Mouse (Mus musculus) hindbrain, embryonic 11.5 days (tissue): ENCODE results near the gene Rad51d. TPM values are rescaled to one million over a fixed set of nuclear protein-coding genes. Genes with fewer than 3 reads are reported as not detected.

Experiments used
- ATAC-seq: fragments of 200-750 bp; cut with Nextera tagmentation; 2 replicates; pipeline ENCODE4 v1.8.0; 2017; ENCODE audit warnings: mild to moderate bottlenecking, moderate TSS enrichment, moderate library complexity; ENCODE audit not compliant: low FRiP score
- DNase-seq: peaks from one replicate; pipeline ENCODE4 v3.0.0-alpha.2; 2015; ENCODE audit warnings: low spot score
- H3K27ac ChIP-seq: fragments of 300-500 bp; sonication (generic); 2 replicates; pipeline ENCODE4 v1.5.1; 2014; ENCODE audit warnings: mild to moderate bottlenecking, low read depth, low read length
- H3K27me3 ChIP-seq: fragments of 300-500 bp; sonication (generic); 2 replicates; pipeline ENCODE4 v1.6.1; 2014; ENCODE audit warnings: mild to moderate bottlenecking, low read length, moderate library complexity, mixed read lengths; ENCODE audit not compliant: control insufficient read depth, insufficient read depth
- H3K36me3 ChIP-seq: fragments of 300-500 bp; sonication (generic); 2 replicates; pipeline ENCODE4 v1.6.1; 2014; ENCODE audit warnings: mild to moderate bottlenecking, low read length, moderate library complexity, mixed read lengths; ENCODE audit not compliant: control insufficient read depth, insufficient read depth
- H3K4me1 ChIP-seq: fragments of 300-500 bp; sonication (generic); replicated peaks from 2 replicates; pipeline ENCODE4 v1.6.1; 2014; ENCODE audit warnings: low read length, mixed read lengths; ENCODE audit not compliant: control insufficient read depth, insufficient read depth
- H3K4me2 ChIP-seq: fragments of 300-500 bp; sonication (generic); replicated peaks from 2 replicates; pipeline ENCODE4 v1.6.1; 2014; ENCODE audit warnings: mild to moderate bottlenecking, low read depth, low read length
- H3K4me3 ChIP-seq: fragments of 300-500 bp; sonication (generic); 2 replicates; pipeline ENCODE4 v1.5.1; 2014; ENCODE audit warnings: low read depth, low read length
- H3K9ac ChIP-seq: fragments of 300-500 bp; sonication (generic); 2 replicates; pipeline ENCODE4 v1.6.1; 2014; ENCODE audit warnings: low read depth, low read length
- H3K9me3 ChIP-seq: fragments of 300-500 bp; sonication (generic); 2 replicates; pipeline ENCODE4 v1.6.1; 2016; ENCODE audit warnings: low read length; ENCODE audit not compliant: control insufficient read depth
- WGBS: fragments of 180-500 bp; shearing (Covaris S2); extraction: QIAGEN DNeasy Blood & Tissue Kit; methylation state at CpG from one replicate; pipeline ENCODE4 v1.1.7; 2014; 5-methylcytosine and 5-hydroxymethylcytosine counted together
- polyA plus RNA-seq: library from polyadenylated mRNA; unstranded; fragments of >200 nt; fragmentation: Nextera tagmentation; extraction: Ambion mirVana; gene quantifications from 2 replicates; pipeline ENCODE4 v1.2.1, GENCODE M21; 2014

Rad51d gene
- polyA plus RNA-seq, 1 experiment from 2014 or later: 14.6 TPM

DNA sequence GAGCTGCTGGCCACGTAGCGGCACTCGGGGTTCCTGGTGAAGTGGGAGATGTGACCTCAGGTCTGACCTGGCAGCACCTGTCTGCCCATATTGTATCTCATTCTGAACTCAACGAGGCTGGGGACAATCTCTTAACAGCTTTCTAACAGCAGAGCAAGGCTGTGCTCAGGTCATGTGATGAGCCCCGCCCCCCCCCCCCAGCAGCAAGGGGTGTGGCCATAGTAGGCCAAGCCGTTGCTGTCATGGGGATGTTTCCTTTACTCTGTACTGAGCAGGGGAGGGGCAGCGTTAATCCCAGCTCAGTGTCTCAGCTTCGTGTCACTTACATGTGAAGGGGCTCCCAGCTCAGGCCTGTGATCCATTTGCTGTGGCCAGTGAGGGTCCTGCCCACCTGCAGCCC lies 14.5 kb upstream of the Rad51d start:
- no peak overlapping the region for H3K9ac ChIP-seq
- no peaks in the 10 kb centered on the region for H3K27me3 ChIP-seq
- no peak overlapping the region for H3K4me2 ChIP-seq
- 68% methylated on average over 8 of the region's 8 CpGs for WGBS
- DNase-seq: no peak
- peaks cover 3% of the 10 kb centered on the region; the same call in 1 of the 2 replicates for H3K4me1 ChIP-seq
- no peak for ATAC-seq
- H3K36me3 ChIP-seq: peaks cover 3% of the 10 kb centered on the region; the same call in 1 of the 2 replicates
- H3K4me3 ChIP-seq: no peak overlapping the region
- H3K27ac ChIP-seq: no peak overlapping the region
- no peaks in the 10 kb centered on the region for H3K9me3 ChIP-seq

DNA sequence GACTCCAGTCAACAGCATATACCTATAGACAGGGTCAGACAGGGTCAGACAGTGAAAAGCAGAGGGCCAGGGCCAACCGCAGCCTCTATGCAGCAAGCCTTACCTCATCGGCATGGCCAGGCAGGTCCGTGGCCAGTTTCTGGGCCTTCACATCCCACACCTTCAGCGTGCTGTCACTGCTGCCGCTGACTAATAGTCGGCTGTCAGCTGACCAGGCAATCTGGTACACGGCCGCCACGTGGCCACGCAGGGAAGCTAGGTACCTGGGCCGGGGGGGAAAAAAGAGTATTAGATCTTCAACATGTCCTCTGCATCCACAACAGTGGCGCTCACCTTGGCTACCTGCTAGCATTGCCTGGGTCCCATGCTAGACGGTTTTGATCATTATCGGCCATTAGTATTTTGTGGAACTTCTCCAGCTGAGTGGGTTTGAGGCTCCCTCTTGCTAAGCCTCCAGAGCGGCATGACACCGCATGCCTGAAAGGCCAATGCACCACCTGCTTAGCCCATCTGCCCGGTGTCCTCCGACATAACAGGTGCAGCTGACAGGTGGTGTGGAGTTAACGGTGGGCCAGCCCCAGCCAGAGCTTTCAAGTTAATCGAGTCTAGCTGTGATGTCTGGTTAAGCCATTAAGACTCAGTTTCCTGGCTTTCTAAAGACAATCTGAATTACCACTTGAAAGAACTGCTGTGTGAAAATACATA lies 11.3 kb upstream of the Rad51d start:
- Histone ChIP-seq H3K27me3 (no peaks in the 10 kb centered on the region), H3K36me3 (peaks cover 3% of the 10 kb centered on the region; the same call in 1 of the 2 replicates), H3K4me1 (no peaks in the 10 kb centered on the region), H3K9ac (no peak overlapping the region), H3K4me3 (no peak overlapping the region), H3K27ac (no peak overlapping the region), H3K4me2 (no peak overlapping the region), H3K9me3 (no peaks in the 10 kb centered on the region)
- DNase-seq (no peak), ATAC-seq (no peak)
- WGBS: 90% methylated on average over 20 of the region's 20 CpGs

DNA sequence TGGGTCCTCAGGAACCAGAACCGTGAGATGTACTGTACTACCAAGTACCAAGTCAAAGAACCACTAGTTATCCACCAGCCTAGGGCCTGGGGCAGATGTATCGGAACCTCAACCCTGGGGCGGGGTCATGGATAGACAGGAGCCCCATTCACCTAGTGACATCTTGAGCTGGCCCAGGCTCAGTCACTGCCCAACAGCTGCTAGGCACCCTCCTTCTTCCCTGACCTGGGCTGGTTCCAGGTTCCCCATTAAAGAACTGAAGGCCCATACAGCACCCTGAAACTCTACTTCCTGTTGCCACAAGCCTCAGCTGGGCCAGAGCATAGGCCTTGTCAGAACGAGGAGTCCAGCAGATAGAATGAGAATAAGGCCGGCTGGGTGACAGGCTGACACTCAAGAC lies 9.3 kb upstream of the Rad51d start:
- WGBS: 98% methylated on average over 5 of the region's 5 CpGs
- Histone ChIP-seq H3K27ac (no peak overlapping the region), H3K4me3 (no peak overlapping the region), H3K4me2 (no peak overlapping the region), H3K4me1 (no peaks in the 10 kb centered on the region), H3K36me3 (peaks cover 3% of the 10 kb centered on the region; the same call in 1 of the 2 replicates), H3K9ac (no peak overlapping the region), H3K9me3 (no peaks in the 10 kb centered on the region), H3K27me3 (no peaks in the 10 kb centered on the region)
- ATAC-seq (no peak), DNase-seq (no peak)

DNA sequence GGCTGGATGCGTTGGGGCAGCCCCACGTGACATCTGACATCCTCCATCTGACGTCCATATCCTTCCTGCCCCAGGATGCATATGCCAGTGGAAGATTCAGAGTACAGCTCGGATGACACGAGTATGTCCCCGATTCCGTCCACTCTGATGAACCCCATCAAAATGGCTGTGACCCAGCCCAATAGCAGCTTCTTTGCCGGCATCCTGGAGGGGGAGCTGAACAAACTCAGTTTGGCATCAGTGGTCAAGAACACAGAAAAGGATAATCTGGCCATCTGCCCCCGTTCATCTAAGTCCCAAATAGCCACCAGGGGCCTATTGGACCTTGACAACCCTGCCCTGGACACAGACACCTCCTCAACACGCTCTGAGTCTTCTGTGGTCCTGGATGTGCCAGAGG lies 7.1 kb upstream of the Rad51d start:
- H3K4me2 ChIP-seq: no peak overlapping the region
- H3K4me1 ChIP-seq: no peaks in the 10 kb centered on the region
- 0 out of 2 replicates have a peak, but pooled peaks cover 3% of the 10 kb centered on the region for H3K36me3 ChIP-seq
- 90% methylated on average over 10 of the region's 10 CpGs for WGBS
- no peak overlapping the region for H3K4me3 ChIP-seq
- H3K9ac ChIP-seq: no peak overlapping the region
- H3K27ac ChIP-seq: no peak overlapping the region
- H3K9me3 ChIP-seq: no peaks in the 10 kb centered on the region
- DNase-seq: no peak
- no peaks in the 10 kb centered on the region for H3K27me3 ChIP-seq
- no peak for ATAC-seq

DNA sequence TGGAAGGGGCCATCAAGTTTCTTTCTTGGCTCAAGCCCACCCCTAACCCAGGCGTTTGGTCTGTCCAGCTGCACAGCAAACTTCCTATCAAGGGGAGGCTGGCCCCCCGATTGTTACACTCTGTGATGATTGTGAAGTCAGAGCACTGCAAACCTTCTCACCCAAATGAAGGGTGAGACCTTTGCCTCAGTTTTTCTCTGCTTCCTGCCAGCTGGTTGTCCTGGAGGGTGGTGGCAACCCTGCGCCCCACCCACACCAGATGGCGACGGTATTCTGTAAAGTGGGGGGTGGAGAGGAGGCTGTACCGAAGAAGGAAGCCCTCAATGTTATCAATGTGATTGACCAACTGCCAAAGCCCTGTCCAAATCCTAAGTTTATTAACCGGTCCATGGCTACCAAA lies 1.5 kb upstream of the Rad51d start, which contains the start of gene Fndc8:
Fndc8 (plus strand) TSS at position 189 of the 400 bp plus-strand sequence.
- Histone ChIP-seq H3K4me2 (no peak within 1 kb of the TSS), H3K4me3 (no peak within 1 kb of the TSS), H3K9ac (no peak within 1 kb of the TSS), H3K4me1 (peaks cover 5% of the 10 kb centered on the region; the same call in 1 of the 2 replicates), H3K36me3 (no peaks in the 10 kb centered on the region), H3K27me3 (no peaks in the 10 kb centered on the region), H3K27ac (no peak within 1 kb of the TSS), H3K9me3 (no peaks in the 10 kb centered on the region)
- DNase-seq (no peak), ATAC-seq (no peak)
- 56% methylated on average over 7 of the region's 7 CpGs for WGBS

DNA sequence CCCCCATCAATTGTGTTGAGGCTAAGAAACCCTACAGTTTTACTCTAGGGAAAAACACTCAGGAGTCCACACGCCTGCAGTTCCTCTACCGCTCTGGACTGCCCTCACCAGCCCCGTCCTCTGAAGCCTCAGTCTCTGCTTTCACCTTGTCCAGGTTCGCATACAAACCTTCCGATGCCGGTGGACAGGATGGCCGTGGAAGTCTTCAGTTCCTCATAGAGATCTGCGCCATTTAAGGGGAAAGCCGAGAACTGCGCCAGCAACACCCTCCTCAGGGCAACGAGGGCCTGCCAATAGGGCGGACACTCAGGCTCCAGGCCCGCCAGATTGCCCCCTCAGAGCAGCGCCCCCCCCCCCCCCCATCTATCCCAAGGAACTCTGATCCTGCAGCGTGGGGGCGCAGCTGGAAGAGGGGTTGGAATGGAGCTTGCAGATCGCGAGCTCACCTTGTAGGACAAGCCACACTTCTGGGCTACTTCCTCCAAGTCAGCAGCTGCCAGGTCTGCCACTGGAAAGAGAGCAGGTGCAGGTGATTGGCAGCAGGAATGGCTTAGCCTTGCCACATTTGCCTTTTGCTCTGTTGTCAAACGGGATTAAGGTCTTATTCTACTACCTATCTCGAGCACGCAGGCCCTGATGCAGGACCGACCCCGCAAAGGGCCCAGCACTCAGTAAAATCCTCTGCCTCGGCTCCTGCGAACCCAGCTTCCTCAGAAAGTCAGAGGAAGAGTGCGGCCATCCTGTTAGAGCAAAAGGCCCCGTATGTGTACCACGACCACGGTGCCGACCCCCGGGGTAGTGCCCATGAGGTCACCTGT lies 681 bp downstream of the Rad51d start:
- H3K4me3 ChIP-seq: peak overlapping the region; percentile 70
- no peak overlapping the region for H3K27ac ChIP-seq
- H3K9me3 ChIP-seq: no peaks in the 10 kb centered on the region
- DNase-seq (peak; percentile 33), ATAC-seq (peak; percentile 47)
- no peaks in the 10 kb centered on the region for H3K36me3 ChIP-seq
- H3K4me2 ChIP-seq: peak overlapping the region; percentile 89
- peak overlapping the region; percentile 76 for H3K9ac ChIP-seq
- no peaks in the 10 kb centered on the region for H3K27me3 ChIP-seq
- 7% methylated on average over 31 of the region's 31 CpGs for WGBS
- peaks cover 5% of the 10 kb centered on the region; the same call in 1 of the 2 replicates for H3K4me1 ChIP-seq

DNA sequence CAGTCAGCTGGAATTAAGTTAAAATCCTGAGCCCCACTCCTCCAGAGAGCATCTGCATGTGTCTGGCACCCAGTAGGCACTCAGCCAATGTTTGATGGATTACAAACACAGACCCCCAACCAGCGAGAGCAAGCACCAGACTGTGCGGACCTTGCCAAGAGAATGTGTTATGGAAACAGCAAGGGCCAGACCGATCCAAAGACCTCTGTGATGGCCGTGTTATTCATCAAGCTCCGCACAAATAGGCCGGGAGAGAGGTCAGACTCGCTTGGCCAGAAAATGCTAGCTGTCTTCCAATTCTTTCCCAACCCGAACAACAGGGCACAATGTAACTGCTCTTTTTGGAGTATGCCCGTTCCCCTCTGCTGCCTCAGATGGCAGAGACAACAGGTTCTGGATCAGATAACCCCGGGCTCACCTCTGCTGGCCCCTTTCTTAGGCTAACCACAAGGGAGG lies 1.9 kb downstream of the Rad51d start:
- 53% methylated on average over 10 of the region's 10 CpGs for WGBS
- ATAC-seq (no peak), DNase-seq (no peak)
- no peaks in the 10 kb centered on the region for H3K36me3 ChIP-seq
- H3K4me1 ChIP-seq: peaks cover 5% of the 10 kb centered on the region; the same call in 1 of the 2 replicates
- H3K27ac ChIP-seq: no peak overlapping the region
- no peak overlapping the region for H3K4me3 ChIP-seq
- no peaks in the 10 kb centered on the region for H3K9me3 ChIP-seq
- H3K4me2 ChIP-seq: no peak overlapping the region
- no peak overlapping the region for H3K9ac ChIP-seq
- no peaks in the 10 kb centered on the region for H3K27me3 ChIP-seq

DNA sequence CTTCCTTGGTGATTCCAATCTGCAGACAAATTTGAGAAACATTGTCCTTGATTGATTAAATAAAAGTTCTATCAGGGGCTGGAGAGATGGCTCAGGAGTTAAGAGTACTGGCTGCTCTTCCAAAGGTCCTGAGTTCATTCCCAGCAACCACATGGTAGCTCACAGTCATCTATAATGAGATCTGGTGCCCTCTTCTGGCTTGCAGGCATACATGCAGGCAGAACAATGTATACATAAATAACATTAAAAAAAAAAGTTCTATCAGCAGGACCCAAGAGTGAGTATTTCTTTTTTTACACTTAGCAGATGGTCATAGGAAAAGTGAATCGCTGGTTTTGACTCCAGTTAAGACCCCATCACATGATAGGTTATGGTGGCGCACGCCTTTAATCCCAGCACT lies 3.9 kb downstream of the Rad51d start:
- Histone ChIP-seq H3K36me3 (no peaks in the 10 kb centered on the region), H3K4me2 (no peak overlapping the region), H3K4me1 (peaks cover 5% of the 10 kb centered on the region; the same call in 1 of the 2 replicates), H3K4me3 (no peak overlapping the region), H3K9me3 (no peaks in the 10 kb centered on the region), H3K9ac (no peak overlapping the region), H3K27me3 (no peaks in the 10 kb centered on the region), H3K27ac (no peak overlapping the region)
- DNase-seq (no peak), ATAC-seq (no peak)
- WGBS: 89% methylated on average over 3 of the region's 3 CpGs
